Mouse (Mus musculus) C2C12 (cell line): ENCODE data around the gene Npr2. TPM values are rescaled to one million over a fixed set of nuclear protein-coding genes. Genes with fewer than 3 reads are reported as not detected.

Experiments used
- H3K27me3 ChIP-seq: one replicate; pipeline ENCODE4 v1.6.1; 2011; ENCODE audit not compliant: control insufficient read depth, insufficient read depth, insufficient read length
- H3K36me3 ChIP-seq: one replicate; pipeline ENCODE4 v1.6.1; 2011; ENCODE audit not compliant: control insufficient read depth, insufficient read depth
- H3K4me3 ChIP-seq: one replicate; pipeline ENCODE4 v1.5.1; 2011; ENCODE audit warnings: mild to moderate bottlenecking, control low read depth; ENCODE audit not compliant: poor library complexity, insufficient read depth, severe bottlenecking
- H3K79me2 ChIP-seq: one replicate; pipeline ENCODE4 v1.6.1; 2011; ENCODE audit not compliant: control insufficient read depth, insufficient read depth
- H3K79me3 ChIP-seq: one replicate; pipeline ENCODE4 v1.6.1; 2011; ENCODE audit warnings: low read depth, control low read depth
- H3ac ChIP-seq: one replicate; pipeline ENCODE3; 2011; ENCODE audit warnings: low read depth; ENCODE audit not compliant: control insufficient read depth, insufficient read length
- CEBPB ChIP-seq: IDR thresholded peaks from one replicate; pipeline ENCODE4 v1.6.1; 2011; ENCODE audit warnings: low read depth, mild to moderate bottlenecking, control low read depth, moderate library complexity
- CTCF ChIP-seq: IDR thresholded peaks from one replicate; pipeline ENCODE4 v1.5.1; 2011; ENCODE audit not compliant: control insufficient read depth, insufficient read depth, insufficient read length
- FOSL1 ChIP-seq: IDR thresholded peaks from one replicate; pipeline ENCODE4 v1.8.0; 2011; ENCODE audit warnings: mild to moderate bottlenecking, low read length; ENCODE audit not compliant: poor library complexity, insufficient read depth, severe bottlenecking
- MAX ChIP-seq: IDR thresholded peaks from one replicate; pipeline ENCODE4 v1.6.1; 2011; ENCODE audit warnings: mild to moderate bottlenecking, control low read depth
- MYOD1 ChIP-seq: IDR thresholded peaks from one replicate; pipeline ENCODE4 v1.6.1; 2011; ENCODE audit warnings: low read depth; ENCODE audit not compliant: control insufficient read depth, insufficient read length
- MYOG ChIP-seq: IDR thresholded peaks from one replicate; pipeline ENCODE4 v1.6.1; 2011; ENCODE audit not compliant: control insufficient read depth, insufficient read length; ENCODE audit errors: extremely low read depth
- USF1 ChIP-seq: IDR thresholded peaks from one replicate; pipeline ENCODE4 v1.6.1; 2011; ENCODE audit warnings: low read depth, mild to moderate bottlenecking, control low read depth, moderate library complexity
- polyA plus RNA-seq: library from polyadenylated mRNA; unstranded; fragments of >200 nt; fragmentation: generic; extraction: Trizol; gene quantifications from one replicate; pipeline ENCODE4 v1.2.1, GENCODE M21; 2012; ENCODE audit warnings: missing spikeins

Gene Npr2
- polyA plus RNA-seq, 1 experiment = 7.3 TPM

DNA sequence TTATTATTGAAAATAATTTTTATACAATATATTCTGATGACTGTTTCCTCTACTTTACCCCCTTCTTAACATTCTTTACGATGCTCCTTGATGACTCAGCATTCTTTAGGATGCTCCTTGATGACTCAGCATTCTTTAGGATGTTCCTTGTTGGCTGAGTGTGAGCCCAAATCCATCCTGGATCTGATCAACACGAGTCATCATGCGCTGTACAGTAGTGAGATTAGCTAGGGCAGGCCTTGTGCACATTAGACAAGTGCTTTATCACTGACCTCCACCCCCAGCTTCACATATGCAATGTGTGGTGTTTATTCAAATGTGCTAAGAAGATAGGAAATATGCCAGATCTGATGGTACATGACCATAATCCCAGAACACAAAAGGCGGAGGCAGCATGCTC, 33.5 kb upstream of the Npr2 start:
- no peaks in the 10 kb centered on the region for H3K36me3 ChIP-seq
- no peak overlapping the region for H3ac ChIP-seq
- no peak for TF ChIP-seq MYOD1
- no peak for TF ChIP-seq CEBPB
- no peak for TF ChIP-seq FOSL1
- no peak for TF ChIP-seq MAX
- TF ChIP-seq MYOG = no peak
- no peak for TF ChIP-seq USF1
- TF ChIP-seq CTCF = no peak
- H3K27me3 ChIP-seq = no peaks in the 10 kb centered on the region
- no peak overlapping the region for H3K4me3 ChIP-seq
- H3K79me2 ChIP-seq = no peaks in the 10 kb centered on the region
- no peaks in the 10 kb centered on the region for H3K79me3 ChIP-seq

- Histone ChIP-seq H3K4me3 (no peak overlapping the region), H3K79me3 (no peaks in the 10 kb centered on the region), H3ac (no peak overlapping the region), H3K36me3 (no peaks in the 10 kb centered on the region), H3K79me2 (no peaks in the 10 kb centered on the region), H3K27me3 (no peaks in the 10 kb centered on the region)
- TF ChIP-seq CEBPB = no peak
- no peak for TF ChIP-seq USF1
- TF ChIP-seq MYOD1 = no peak
- TF ChIP-seq MAX = no peak
- TF ChIP-seq FOSL1 = no peak
- no peak for TF ChIP-seq CTCF
- no peak for TF ChIP-seq MYOG
These were observed 32.9 kb upstream of the Npr2 start for GRCm38 (mm10) chr4:43598650-43599380.

DNA sequence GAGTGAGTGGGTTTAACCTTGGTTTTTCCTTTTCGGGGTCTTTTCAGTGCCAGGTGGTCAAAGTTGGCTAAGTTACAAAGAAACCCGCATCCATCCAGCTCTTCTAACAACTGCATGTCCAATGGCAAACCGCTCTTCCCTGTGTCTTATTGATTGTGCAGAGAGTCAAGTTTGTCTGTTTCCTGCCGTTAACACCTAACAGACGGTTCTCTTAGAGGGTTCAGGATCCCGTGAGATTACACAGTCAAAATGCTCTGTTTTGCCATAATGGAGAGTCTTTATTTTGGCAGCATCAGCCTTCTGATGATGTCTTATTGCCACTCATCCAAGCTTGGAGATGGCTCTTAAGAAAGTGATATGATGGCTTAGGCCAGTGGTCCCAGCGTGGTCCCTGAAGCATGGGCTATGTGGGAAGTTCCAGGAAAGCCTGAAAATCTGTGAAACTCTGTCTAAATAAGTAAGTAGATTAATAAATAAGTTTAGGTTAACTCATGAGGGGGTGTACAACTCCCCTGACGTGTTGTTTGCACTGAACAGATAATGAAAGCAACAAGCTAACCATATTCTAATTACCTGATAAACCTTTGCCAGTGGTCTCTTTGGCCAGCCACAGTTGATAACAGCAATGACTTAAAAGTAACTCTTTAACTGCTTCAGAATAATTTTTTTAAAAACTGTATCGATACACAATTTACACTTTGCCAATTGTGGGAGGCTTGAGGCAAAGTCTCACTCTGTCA, 31.4 kb upstream of the Npr2 start:
- H3K79me2 ChIP-seq = no peaks in the 10 kb centered on the region
- no peaks in the 10 kb centered on the region for H3K27me3 ChIP-seq
- no peak for TF ChIP-seq USF1
- TF ChIP-seq MAX = no peak
- TF ChIP-seq CTCF = no peak
- no peak for TF ChIP-seq FOSL1
- TF ChIP-seq MYOD1 = no peak
- TF ChIP-seq CEBPB = no peak
- TF ChIP-seq MYOG = no peak
- no peak overlapping the region for H3ac ChIP-seq
- no peaks in the 10 kb centered on the region for H3K79me3 ChIP-seq
- no peaks in the 10 kb centered on the region for H3K36me3 ChIP-seq
- H3K4me3 ChIP-seq = no peak overlapping the region

DNA sequence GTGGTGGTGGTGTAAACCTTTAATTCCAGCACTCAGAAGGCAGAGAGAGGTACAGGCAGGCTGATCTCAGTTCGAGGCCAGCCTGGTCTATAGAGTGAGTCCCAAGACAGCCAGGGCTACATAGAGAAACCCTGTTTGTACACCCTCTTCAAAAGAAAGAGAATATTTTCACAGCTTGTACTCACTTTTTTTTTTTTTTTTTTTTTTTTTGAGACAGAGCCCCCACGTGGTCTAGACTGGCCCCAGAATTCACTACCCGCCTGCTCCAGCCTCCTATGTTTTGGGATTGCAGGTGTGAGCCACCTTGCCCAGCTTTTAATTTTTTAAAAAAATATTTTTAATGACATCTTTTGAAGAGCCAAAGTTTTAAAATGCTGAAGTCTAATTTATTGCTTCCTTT, 27.6 kb upstream of the Npr2 start:
- no peaks in the 10 kb centered on the region for H3K27me3 ChIP-seq
- no peak overlapping the region for H3ac ChIP-seq
- TF ChIP-seq MAX (no peak), MYOD1 (no peak), CTCF (no peak), CEBPB (no peak), FOSL1 (no peak), MYOG (no peak), USF1 (no peak)
- no peak overlapping the region for H3K4me3 ChIP-seq
- no peaks in the 10 kb centered on the region for H3K79me2 ChIP-seq
- H3K36me3 ChIP-seq = no peaks in the 10 kb centered on the region
- H3K79me3 ChIP-seq = no peaks in the 10 kb centered on the region

DNA sequence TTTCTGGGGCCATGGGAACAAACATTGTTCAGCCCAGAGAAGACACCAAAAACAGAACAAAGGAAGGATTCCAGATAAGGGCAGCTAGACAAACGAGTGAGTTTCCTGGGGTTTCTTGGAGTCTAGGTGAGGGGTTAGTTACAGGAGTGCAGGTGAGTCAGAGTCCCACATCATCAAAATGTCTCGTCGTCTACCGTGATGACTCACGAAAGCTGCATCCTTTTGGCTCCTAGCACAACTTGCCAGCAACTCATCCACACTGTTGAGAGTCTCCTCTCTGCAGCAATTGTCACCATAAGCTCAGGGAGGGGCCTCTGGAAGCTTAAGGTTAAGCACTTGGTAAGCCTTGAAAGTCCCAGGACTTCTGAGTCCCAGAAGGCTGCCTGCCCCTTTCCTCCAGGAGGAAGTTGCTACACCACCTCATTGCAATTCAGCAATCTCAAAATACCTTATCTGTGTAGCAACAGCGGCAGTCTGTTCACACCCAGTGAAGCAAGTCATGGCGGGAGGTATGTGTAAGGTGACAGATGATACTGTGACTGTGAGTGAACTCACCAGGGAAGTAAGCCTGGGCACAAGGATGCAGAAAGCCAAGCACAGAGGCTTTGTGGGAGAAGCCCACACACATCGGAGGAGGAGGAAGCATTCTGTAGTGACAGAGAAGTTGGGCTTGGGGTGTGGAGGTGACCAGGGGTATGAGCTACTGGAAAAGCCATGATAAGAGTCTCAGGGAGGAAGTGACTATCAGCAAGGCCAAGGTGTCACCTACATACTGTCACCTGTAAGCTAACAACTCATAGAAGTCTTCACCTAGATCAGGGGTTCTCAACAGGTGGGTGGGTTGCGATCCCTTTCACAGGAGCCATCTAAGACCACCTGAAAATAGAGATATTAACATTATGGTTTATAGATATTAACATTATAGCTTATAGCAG, 26.7 kb upstream of the Npr2 start:
- H3K79me3 ChIP-seq = no peaks in the 10 kb centered on the region
- no peak overlapping the region for H3ac ChIP-seq
- H3K4me3 ChIP-seq = no peak overlapping the region
- peaks cover 5% of the 10 kb centered on the region for H3K27me3 ChIP-seq
- H3K36me3 ChIP-seq = no peaks in the 10 kb centered on the region
- TF ChIP-seq USF1 (no peak), MYOD1 (no peak), CTCF (no peak), FOSL1 (no peak), CEBPB (peak; percentile 22)
- no peaks in the 10 kb centered on the region for H3K79me2 ChIP-seq
